Mouse (Mus musculus) intestine, embryonic 14.5 days (tissue): Measurements from ENCODE around the gene Pknox2. TPM values are rescaled to one million over a fixed set of nuclear protein-coding genes. Genes with fewer than 3 reads are reported as not detected.

ENCODE experiments used
- ATAC-seq: fragments of 200-750 bp; cut with Nextera tagmentation; replicated peaks from 2 replicates; pipeline ENCODE4 v1.8.0; 2017; ENCODE audit warnings: low read depth, moderate number of reproducible peaks, moderate TSS enrichment, moderate library complexity; ENCODE audit not compliant: low FRiP score, low TSS enrichment
- DNase-seq: peaks from one replicate; pipeline ENCODE4 v3.0.0-alpha.2; 2018; ENCODE audit warnings: low spot score
- H3K27ac ChIP-seq: fragments of 300-500 bp; sonication (generic); 2 replicates; pipeline ENCODE4 v1.5.1; 2014; ENCODE audit warnings: low read depth, mild to moderate bottlenecking, control low read depth
- H3K27me3 ChIP-seq: fragments of 300-500 bp; sonication (generic); replicated peaks from 2 replicates; pipeline ENCODE4 v1.6.1; 2014; ENCODE audit warnings: low read length, control low read depth; ENCODE audit not compliant: control insufficient read depth, insufficient read depth
- H3K36me3 ChIP-seq: fragments of 300-500 bp; sonication (generic); 2 replicates; pipeline ENCODE4 v1.6.1; 2014; ENCODE audit warnings: low read length, control low read depth; ENCODE audit not compliant: control insufficient read depth, insufficient read depth
- H3K4me1 ChIP-seq: fragments of 300-500 bp; sonication (generic); replicated peaks from 2 replicates; pipeline ENCODE4 v1.6.1; 2014; ENCODE audit warnings: low read length, control low read depth, mixed read lengths; ENCODE audit not compliant: control insufficient read depth, insufficient read depth
- H3K4me2 ChIP-seq: fragments of 300-500 bp; sonication (generic); 2 replicates; pipeline ENCODE4 v1.6.1; 2014; ENCODE audit warnings: low read length
- H3K4me3 ChIP-seq: fragments of 300-500 bp; sonication (generic); 2 replicates; pipeline ENCODE4 v1.5.1; 2014; ENCODE audit warnings: low read depth, low read length, control low read depth, mixed read lengths
- H3K9ac ChIP-seq: fragments of 300-500 bp; sonication (generic); 2 replicates; pipeline ENCODE4 v1.6.1; 2014; ENCODE audit warnings: mild to moderate bottlenecking, low read length
- H3K9me3 ChIP-seq: fragments of 300-500 bp; sonication (generic); 2 replicates; pipeline ENCODE4 v1.6.1; 2016; ENCODE audit warnings: low read length, control low read depth; ENCODE audit not compliant: control insufficient read depth
- WGBS: fragments of 180-500 bp; shearing (Covaris S2); extraction: QIAGEN DNeasy Blood & Tissue Kit; methylation state at CpG from one replicate; pipeline ENCODE4 v1.1.7; 2014; 5-methylcytosine and 5-hydroxymethylcytosine counted together
- polyA plus RNA-seq: library from polyadenylated mRNA; unstranded; fragments of >200 nt; fragmentation: Nextera tagmentation; extraction: Ambion mirVana; gene quantifications from 2 replicates; pipeline ENCODE4 v1.2.1, GENCODE M21; 2014

Gene Pknox2
- polyA plus RNA-seq, 1 experiment from 2014 or later, result 8.8 TPM

DNA sequence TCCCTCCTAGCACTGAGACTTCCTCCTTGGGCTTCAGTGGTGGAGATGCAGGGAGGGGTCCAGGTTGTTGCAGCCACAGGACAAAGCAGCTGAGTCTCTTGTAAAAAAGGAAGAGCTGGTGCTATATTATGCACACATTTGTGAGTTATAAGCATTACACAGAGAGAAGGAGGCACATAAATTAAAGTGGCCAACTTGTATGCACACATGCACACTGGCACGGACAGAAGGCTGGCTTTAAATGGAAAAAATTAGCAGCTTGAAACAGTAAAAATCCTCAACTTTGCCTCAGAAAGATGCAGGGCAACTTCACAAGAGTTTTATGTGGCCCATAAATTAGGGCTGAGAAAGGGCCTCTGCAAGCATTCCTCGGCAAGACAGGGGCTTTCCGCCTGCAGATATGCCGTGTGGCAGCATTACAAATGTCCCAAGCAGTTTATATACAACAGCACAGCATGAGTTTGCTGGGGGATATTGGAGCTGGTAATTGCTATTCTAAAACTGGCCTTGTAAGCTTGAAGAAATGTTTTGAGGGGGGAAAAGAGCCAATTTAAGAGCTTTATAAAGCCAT, 25.4 kb downstream of the Pknox2 start:
- Histone ChIP-seq H3K9ac (no peak overlapping the region), H3K4me2 (no peak overlapping the region), H3K4me1 (peaks cover 15% of the 10 kb centered on the region; the same call in 1 of the 2 replicates), H3K27ac (no peak overlapping the region), H3K9me3 (no peaks in the 10 kb centered on the region), H3K27me3 (no peaks in the 10 kb centered on the region), H3K36me3 (no peaks in the 10 kb centered on the region), H3K4me3 (no peak overlapping the region)
- 27% methylated on average over 4 of the region's 4 CpGs for WGBS
- DNase-seq (no peak), ATAC-seq (no peak)

DNA sequence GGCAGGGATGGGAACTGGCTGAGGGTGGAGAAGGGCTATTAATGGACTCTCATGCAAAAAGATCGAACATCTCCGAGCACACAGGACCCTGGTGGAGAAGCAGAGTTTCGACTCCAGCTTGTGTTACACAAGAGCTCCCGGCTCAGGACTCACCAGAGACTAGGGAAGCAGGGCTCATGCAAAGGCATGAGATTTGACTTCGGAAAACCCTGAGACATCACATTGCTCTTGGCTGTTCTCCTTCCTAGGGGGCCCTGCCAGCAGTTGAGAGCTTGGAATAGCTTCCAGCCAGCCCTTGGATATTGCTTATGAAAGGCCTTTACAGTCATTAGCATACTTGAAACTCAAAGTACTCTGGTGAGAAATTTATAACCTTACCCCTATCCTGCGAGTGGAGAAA, 26.4 kb downstream of the Pknox2 start:
- no peaks in the 10 kb centered on the region for H3K9me3 ChIP-seq
- ATAC-seq, result no peak
- WGBS, result 70% methylated on average over 6 of the region's 6 CpGs
- H3K36me3 ChIP-seq, result no peaks in the 10 kb centered on the region
- H3K4me3 ChIP-seq, result no peak overlapping the region
- no peak for DNase-seq
- no peak overlapping the region for H3K27ac ChIP-seq
- peaks cover 15% of the 10 kb centered on the region; the same call in 1 of the 2 replicates for H3K4me1 ChIP-seq
- no peak overlapping the region for H3K9ac ChIP-seq
- no peaks in the 10 kb centered on the region for H3K27me3 ChIP-seq
- H3K4me2 ChIP-seq, result no peak overlapping the region

DNA sequence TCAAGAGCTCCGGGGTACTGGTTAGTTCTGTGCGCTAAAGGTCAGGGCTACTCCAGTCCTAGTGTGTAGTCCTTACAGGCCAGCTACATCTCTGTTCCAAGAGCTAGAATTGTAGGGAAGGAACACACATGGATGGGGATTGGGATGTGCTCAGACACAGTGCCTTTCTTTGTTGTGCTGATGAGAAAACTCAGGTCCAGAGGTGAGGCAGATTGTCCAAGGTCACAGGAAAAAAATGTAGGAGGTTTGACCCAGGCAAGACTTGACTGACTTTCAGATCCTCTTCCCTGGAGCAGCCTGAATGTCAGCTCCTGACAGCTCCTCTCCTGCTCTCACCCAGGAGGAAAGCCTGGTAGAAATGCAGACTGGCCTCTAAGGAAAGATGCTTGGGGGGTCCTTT, 29.7 kb downstream of the Pknox2 start:
- H3K27me3 ChIP-seq, result no peaks in the 10 kb centered on the region
- no peak overlapping the region for H3K4me3 ChIP-seq
- no peak overlapping the region for H3K4me2 ChIP-seq
- H3K27ac ChIP-seq, result no peak overlapping the region
- ATAC-seq, result no peak
- H3K36me3 ChIP-seq, result no peaks in the 10 kb centered on the region
- peaks cover 14% of the 10 kb centered on the region; the same call in 1 of the 2 replicates for H3K4me1 ChIP-seq
- 95% methylated on average over 2 of the region's 2 CpGs for WGBS
- no peaks in the 10 kb centered on the region for H3K9me3 ChIP-seq
- no peak overlapping the region for H3K9ac ChIP-seq
- no peak for DNase-seq

DNA sequence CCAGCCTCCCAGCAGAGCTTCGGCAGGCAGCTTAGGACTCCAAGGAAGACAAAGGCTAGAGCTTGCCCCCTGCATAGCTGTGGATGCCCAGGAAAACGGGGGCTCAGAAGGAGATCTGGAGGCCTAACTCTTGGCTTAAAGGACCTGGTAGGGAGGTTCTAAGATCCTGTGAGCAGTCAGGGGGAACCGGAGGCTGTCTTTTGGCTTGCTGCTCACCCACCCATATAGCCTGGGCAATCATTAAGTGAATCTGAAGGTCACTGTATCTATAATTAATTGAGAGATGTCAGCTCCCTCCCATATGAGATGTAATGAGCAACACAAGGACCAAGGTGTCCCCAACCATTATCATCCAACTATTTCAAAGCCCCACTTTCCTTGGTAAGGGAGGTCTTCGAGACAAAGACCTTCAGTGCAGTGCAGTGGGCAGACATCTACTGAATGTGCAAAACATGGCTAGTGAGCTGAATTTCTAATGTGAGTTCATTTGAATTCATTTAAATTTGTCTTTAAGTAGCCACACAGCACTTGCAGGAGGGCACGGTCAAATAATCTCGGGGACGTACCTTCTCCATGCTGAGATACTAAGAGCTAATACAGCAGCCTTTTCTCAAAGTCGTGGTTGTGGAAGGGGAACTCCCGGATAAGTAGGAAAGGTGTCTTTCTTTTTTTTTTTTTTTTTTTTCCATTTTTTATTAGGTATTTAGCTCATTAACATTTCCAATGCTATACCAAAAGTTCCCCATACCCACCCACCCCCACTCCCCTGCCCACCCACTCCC, 30.4 kb downstream of the Pknox2 start:
- H3K36me3 ChIP-seq, result no peaks in the 10 kb centered on the region
- H3K4me3 ChIP-seq, result no peak overlapping the region
- H3K9ac ChIP-seq, result no peak overlapping the region
- ATAC-seq (no peak), DNase-seq (no peak)
- no peaks in the 10 kb centered on the region for H3K9me3 ChIP-seq
- no peak overlapping the region for H3K4me2 ChIP-seq
- H3K27ac ChIP-seq, result no peak overlapping the region
- 86% methylated on average over 9 of the region's 9 CpGs for WGBS
- no peaks in the 10 kb centered on the region for H3K27me3 ChIP-seq
- peaks cover 12% of the 10 kb centered on the region; the same call in 1 of the 2 replicates for H3K4me1 ChIP-seq

DNA sequence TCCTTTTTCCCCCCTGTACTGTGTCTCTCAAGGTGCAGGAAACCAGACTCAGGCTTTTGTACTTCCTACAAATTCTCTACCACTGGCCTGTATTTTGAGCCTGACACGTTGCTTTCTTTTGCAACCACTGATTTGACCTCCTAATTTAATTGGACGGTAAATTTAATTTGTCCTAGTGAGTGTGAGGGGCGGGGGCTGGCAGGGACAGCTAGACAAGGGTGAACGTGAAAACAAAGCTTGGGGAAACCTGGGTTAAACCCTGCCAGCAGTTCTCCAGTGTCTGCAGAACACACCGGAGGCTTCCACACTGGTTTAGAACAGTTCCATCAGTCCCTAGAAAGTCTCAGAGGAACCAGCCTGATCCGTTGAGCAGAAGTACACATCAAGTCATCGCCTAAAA, 31.4 kb downstream of the Pknox2 start:
- Histone ChIP-seq H3K9ac (no peak overlapping the region), H3K9me3 (no peaks in the 10 kb centered on the region), H3K27me3 (no peaks in the 10 kb centered on the region), H3K36me3 (no peaks in the 10 kb centered on the region), H3K4me1 (0 out of 2 replicates have a peak, but pooled peaks cover 9% of the 10 kb centered on the region), H3K4me2 (no peak overlapping the region), H3K27ac (no peak overlapping the region), H3K4me3 (no peak overlapping the region)
- WGBS, result 85% methylated on average over 7 of the region's 7 CpGs
- no peak for DNase-seq
- ATAC-seq, result no peak

DNA sequence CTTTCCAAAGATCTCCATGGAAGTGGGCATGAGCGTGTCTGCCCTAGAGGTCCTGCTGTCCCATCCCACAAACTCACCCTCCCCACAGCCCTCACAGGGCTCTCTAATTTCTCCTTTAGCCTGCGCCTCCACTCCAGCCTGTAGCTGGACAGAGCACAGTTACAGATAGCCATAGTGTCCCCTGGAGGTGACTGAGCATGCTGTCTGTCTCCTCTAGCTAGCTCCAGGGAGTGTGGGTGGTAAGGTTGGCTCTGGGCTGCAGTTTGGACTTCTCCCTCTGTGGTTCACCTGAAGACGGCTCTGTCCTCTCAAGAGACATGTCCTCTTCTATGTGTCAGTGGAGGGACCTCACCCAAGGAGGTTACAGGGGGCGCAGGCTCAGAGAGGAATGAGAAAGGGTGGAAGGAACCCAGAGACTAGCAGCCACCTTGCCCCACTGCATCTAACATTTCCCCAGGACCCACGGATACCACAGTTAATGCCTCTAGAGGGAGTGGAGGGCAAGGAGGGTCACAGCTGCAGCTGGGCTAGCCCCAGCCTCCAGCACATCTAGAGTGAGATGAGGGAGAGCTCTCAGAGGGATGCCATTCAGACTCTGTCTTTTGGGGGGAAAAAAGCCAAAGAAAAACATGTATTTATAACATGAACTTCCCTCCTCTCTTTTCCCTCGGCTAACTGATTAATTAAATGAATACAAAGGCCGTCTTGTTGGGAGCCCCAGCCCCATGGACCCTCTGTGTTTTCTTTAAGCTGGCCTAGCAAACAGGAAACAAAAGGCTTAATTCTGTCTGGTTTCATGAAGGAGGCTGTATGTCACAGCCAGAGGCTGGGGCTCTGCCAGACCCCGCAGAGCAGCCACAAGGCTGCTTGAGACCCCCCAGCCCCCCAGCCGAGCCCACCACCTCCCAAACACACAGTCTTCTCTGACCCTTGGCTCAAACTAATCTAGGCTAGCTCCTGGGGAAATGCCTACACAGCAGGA, 32.6 kb downstream of the Pknox2 start:
- H3K4me2 ChIP-seq, result no peak overlapping the region
- ATAC-seq (no peak), DNase-seq (no peak)
- H3K9me3 ChIP-seq, result no peaks in the 10 kb centered on the region
- H3K36me3 ChIP-seq, result no peaks in the 10 kb centered on the region
- H3K9ac ChIP-seq, result no peak overlapping the region
- H3K4me3 ChIP-seq, result no peak overlapping the region
- 46% methylated on average over 9 of the region's 9 CpGs for WGBS
- H3K27ac ChIP-seq, result no peak overlapping the region
- H3K4me1 ChIP-seq, result 0 out of 2 replicates have a peak, but pooled peaks cover 4% of the 10 kb centered on the region
- no peaks in the 10 kb centered on the region for H3K27me3 ChIP-seq

DNA sequence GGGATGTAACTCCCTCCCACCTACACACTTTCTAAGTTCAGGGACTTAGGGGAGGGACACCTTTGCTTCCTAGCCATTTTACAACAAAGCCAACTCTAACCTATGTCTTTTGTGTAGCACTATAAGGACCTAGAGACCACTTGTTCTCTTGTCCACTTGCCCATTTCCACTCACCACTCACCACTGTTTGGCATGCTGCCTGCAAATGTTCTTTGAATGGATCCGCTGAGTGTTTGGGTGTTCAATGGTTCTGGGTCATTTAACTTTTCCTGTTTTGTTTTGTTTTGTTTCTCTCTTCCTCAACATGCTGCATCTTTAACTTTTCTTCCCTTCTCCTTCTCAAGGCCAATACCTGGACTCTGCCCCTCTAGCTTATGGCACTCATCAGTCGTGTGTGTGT, 39.7 kb downstream of the Pknox2 start:
- no peaks in the 10 kb centered on the region for H3K27me3 ChIP-seq
- H3K9me3 ChIP-seq, result no peaks in the 10 kb centered on the region
- ATAC-seq (no peak), DNase-seq (no peak)
- no peaks in the 10 kb centered on the region for H3K36me3 ChIP-seq
- no peak overlapping the region for H3K4me2 ChIP-seq
- WGBS, result 80% methylated on average over 2 of the region's 2 CpGs
- no peak overlapping the region for H3K9ac ChIP-seq
- no peak overlapping the region for H3K4me3 ChIP-seq
- H3K27ac ChIP-seq, result no peak overlapping the region
- H3K4me1 ChIP-seq, result 0 out of 2 replicates have a peak, but pooled peaks cover 5% of the 10 kb centered on the region

DNA sequence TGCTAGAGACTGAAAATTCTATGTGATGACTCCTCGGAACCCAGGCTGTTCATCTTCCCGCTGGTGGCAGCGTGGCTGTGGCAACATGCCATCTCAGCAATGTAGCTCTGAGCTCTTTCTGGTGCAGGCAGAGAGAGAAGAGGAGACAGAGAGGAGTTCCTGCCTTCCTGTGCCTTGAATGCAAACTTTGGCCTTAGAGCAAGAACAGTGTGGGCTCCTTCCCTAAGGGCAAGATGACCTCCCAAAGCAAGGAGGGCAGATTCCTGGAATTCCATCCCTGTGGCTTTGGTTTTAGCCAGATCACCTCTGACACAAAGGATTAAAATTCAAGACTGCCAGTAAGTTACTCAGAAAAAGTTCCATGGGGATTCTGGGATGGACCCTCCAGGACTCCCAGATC, 40.4 kb downstream of the Pknox2 start:
- no peak overlapping the region for H3K4me2 ChIP-seq
- H3K36me3 ChIP-seq, result no peaks in the 10 kb centered on the region
- DNase-seq, result no peak
- ATAC-seq, result no peak
- no peak overlapping the region for H3K9ac ChIP-seq
- no peak overlapping the region for H3K27ac ChIP-seq
- H3K27me3 ChIP-seq, result no peaks in the 10 kb centered on the region
- no peak overlapping the region for H3K4me3 ChIP-seq
- WGBS, result 55% methylated on average over 3 of the region's 3 CpGs
- H3K9me3 ChIP-seq, result no peaks in the 10 kb centered on the region
- peaks cover 6% of the 10 kb centered on the region; the same call in 1 of the 2 replicates for H3K4me1 ChIP-seq
